Mouse (Mus musculus) megakaryocyte, embryonic 14.5 days (primary cell): ENCODE data around the gene Zcwpw1.

ENCODE experiments used
- FLI1 ChIP-seq: IDR thresholded peaks from 2 replicates; pipeline ENCODE4 v1.6.1; 2012; ENCODE audit warnings: low read length, inconsistent platforms, mixed read lengths
- GATA1 ChIP-seq: IDR thresholded peaks from 3 replicates; pipeline ENCODE4 v1.6.1; 2012; ENCODE audit warnings: mixed read lengths, low read length, inconsistent platforms, borderline replicate concordance

- TF ChIP-seq FLI1 (no peak), GATA1 (no peak)
Measured at GRCm38 (mm10) chr5:137822126-137822525, 34.5 kb downstream of the Zcwpw1 start.
